8 mouse cellular contexts compared by ENCODE assay signal in genomic region chr5:123683043-123683376, GRCm38 (mm10). TPM values are rescaled to one million over a fixed set of nuclear protein-coding genes. Genes with fewer than 3 reads are reported as not detected.
A peak's percentile ranks its signal among the peaks of the same experiment; 100 is the strongest.
DNase-seq lines count a peak whose midpoint lies in the region; ATAC-seq and TF ChIP-seq lines count a peak whose summit lies in the region.

No protein-coding gene starts in this region.

- intact Hi-C loops in heart, postnatal 10 days (cut with DNase I) = loop anchor here (5.0 kb wide), 2 partner anchors 41 to 56 kb away; no protein-coding TSS in a partner anchor

- peak overlapping the region; percentile 99 for H3K9ac ChIP-seq in forebrain, embryonic 11.5 days (ENCODE audit: low read length)
- H3K9ac ChIP-seq in intestine, embryonic 16.5 days (ENCODE audit: low read depth, low read length) = 0 out of 2 replicates have a peak overlapping the region, but pooled peaks have one; percentile 96
- H3K9ac ChIP-seq in lung, postnatal 0 days (replicated peaks; ENCODE audit: low read depth) = peak overlapping the region; percentile 87; the same call in 1 of the 2 replicates
- peak overlapping the region; percentile 85; the same call in 1 of the 2 replicates for H3K9ac ChIP-seq in stomach, embryonic 15.5 days

- 3% methylated on average over 6 of the region's 6 CpGs for WGBS in forebrain, embryonic 11.5 days
- WGBS in intestine, embryonic 16.5 days = 6% methylated on average over 6 of the region's 6 CpGs
- WGBS in lung, postnatal 0 days = 5% methylated on average over 6 of the region's 6 CpGs
- WGBS in stomach, embryonic 15.5 days = 6% methylated on average over 6 of the region's 6 CpGs

- H3K9me3 ChIP-seq in G1E (replicated peaks) = no peaks in the 10 kb centered on the region
- no peaks in the 10 kb centered on the region for H3K9me3 ChIP-seq in forebrain, embryonic 11.5 days (ENCODE audit: control insufficient read depth, low read length)
- no peaks in the 10 kb centered on the region for H3K9me3 ChIP-seq in intestine, embryonic 16.5 days (ENCODE audit: control insufficient read depth, low read length)
- H3K9me3 ChIP-seq in lung, postnatal 0 days (ENCODE audit: low read length) = no peaks in the 10 kb centered on the region
- no peaks in the 10 kb centered on the region for H3K9me3 ChIP-seq in stomach, embryonic 15.5 days

- peak overlapping the region; percentile 81 for H3K4me2 ChIP-seq in forebrain, embryonic 11.5 days (ENCODE audit: low read depth, low read length, severe bottlenecking)
- peak overlapping the region; percentile 93 for H3K4me2 ChIP-seq in intestine, embryonic 16.5 days (ENCODE audit: low read depth, low read length)
- peak overlapping the region; percentile 81 for H3K4me2 ChIP-seq in lung, postnatal 0 days (replicated peaks; ENCODE audit: low read depth, low read length)
- peak overlapping the region; percentile 85 for H3K4me2 ChIP-seq in stomach, embryonic 15.5 days

- H3K36me3 ChIP-seq in G1E (replicated peaks) = peaks cover 8% of the 10 kb centered on the region
- no peaks in the 10 kb centered on the region for H3K36me3 ChIP-seq in forebrain, embryonic 11.5 days (ENCODE audit: control insufficient read depth, insufficient read depth, low read length)
- H3K36me3 ChIP-seq in intestine, embryonic 16.5 days (ENCODE audit: control insufficient read depth, insufficient read depth, low read length) = no peaks in the 10 kb centered on the region
- H3K36me3 ChIP-seq in lung, postnatal 0 days (ENCODE audit: insufficient read depth, low read length) = no peaks in the 10 kb centered on the region
- H3K36me3 ChIP-seq in stomach, embryonic 15.5 days = no peaks in the 10 kb centered on the region

- H3K4me1 ChIP-seq in G1E (ENCODE audit: insufficient read depth, low read depth, low read length) = peaks cover 25% of the 10 kb centered on the region
- peaks cover 7% of the 10 kb centered on the region; the same call in 1 of the 2 replicates for H3K4me1 ChIP-seq in forebrain, embryonic 11.5 days (replicated peaks; ENCODE audit: control insufficient read depth, insufficient read depth, low read length)
- peaks cover 19% of the 10 kb centered on the region for H3K4me1 ChIP-seq in intestine, embryonic 16.5 days (ENCODE audit: control insufficient read depth, insufficient read depth, low read length)
- peaks cover 18% of the 10 kb centered on the region; the same call in 1 of the 2 replicates for H3K4me1 ChIP-seq in lung, postnatal 0 days (ENCODE audit: insufficient read depth, low read depth, low read length)
- H3K4me1 ChIP-seq in stomach, embryonic 15.5 days = peaks cover 22% of the 10 kb centered on the region

- peak; percentile 94 for DNase-seq in heart, adult 11 months
- no peak for DNase-seq in heart, postnatal 10 days
- DNase-seq in G1E (ENCODE audit: low spot score) = peak; percentile 52
- DNase-seq in forebrain, embryonic 11.5 days (ENCODE audit: low spot score) = no peak
- peak; percentile 82 for DNase-seq in lung, postnatal 0 days (ENCODE audit: low spot score)
- no peak for DNase-seq in spleen, postnatal 4 days (ENCODE audit: low spot score in 2 of 2)

- TF ChIP-seq CTCF in G1E (IDR thresholded peaks at IDR 0.05; ENCODE audit: low read depth, low read length) = no peak
- TF ChIP-seq CTCF in lung, postnatal 0 days (IDR thresholded peaks at IDR 0.05) = no peak

- H3K27ac ChIP-seq in forebrain, embryonic 11.5 days (ENCODE audit: low read depth, low read length) = no peak overlapping the region
- no peak overlapping the region for H3K27ac ChIP-seq in intestine, embryonic 16.5 days (ENCODE audit: low read length)
- peak overlapping the region; percentile 96 for H3K27ac ChIP-seq in lung, postnatal 0 days (ENCODE audit: low read length)
- H3K27ac ChIP-seq in stomach, embryonic 15.5 days = no peak overlapping the region

- ATAC-seq in G1E (ENCODE audit: extremely low read depth, insufficient number of reproducible peaks, low FRiP score, poor library complexity, severe bottlenecking) = no peak
- peak; percentile 50; the same call in 1 of the 2 replicates for ATAC-seq in forebrain, embryonic 11.5 days (replicated peaks; ENCODE audit: low FRiP score)
- no peak for ATAC-seq in intestine, embryonic 16.5 days
- ATAC-seq in lung, postnatal 0 days = peak; percentile 38; the same call in 1 of the 2 replicates
- ATAC-seq in stomach, embryonic 15.5 days (ENCODE audit: insufficient read depth, low FRiP score, low read depth) = 0 out of 2 replicates have a peak, but pooled peaks have one; percentile 3

- no peak for TF ChIP-seq EP300 in lung, postnatal 0 days (IDR thresholded peaks at IDR 0.05)

- H3K27me3 ChIP-seq in G1E (ENCODE audit: insufficient read depth, low read length) = peaks cover 6% of the 10 kb centered on the region; the same call in 1 of the 2 replicates
- H3K27me3 ChIP-seq in forebrain, embryonic 11.5 days (ENCODE audit: control insufficient read depth, insufficient read depth, low read length) = no peaks in the 10 kb centered on the region
- no peaks in the 10 kb centered on the region for H3K27me3 ChIP-seq in intestine, embryonic 16.5 days (replicated peaks; ENCODE audit: control insufficient read depth, insufficient read depth, low read length)
- H3K27me3 ChIP-seq in lung, postnatal 0 days (replicated peaks; ENCODE audit: insufficient read depth, low read length) = no peaks in the 10 kb centered on the region
- H3K27me3 ChIP-seq in stomach, embryonic 15.5 days (replicated peaks) = no peaks in the 10 kb centered on the region

- peak overlapping the region; percentile 90 for H3K4me3 ChIP-seq in G1E (ENCODE audit: low read depth, low read length)
- H3K4me3 ChIP-seq in forebrain, embryonic 11.5 days (ENCODE audit: low read depth, low read length) = peak overlapping the region; percentile 95
- peak overlapping the region; percentile 95 for H3K4me3 ChIP-seq in intestine, embryonic 16.5 days (ENCODE audit: low read length)
- H3K4me3 ChIP-seq in lung, postnatal 0 days (ENCODE audit: low read depth, low read length) = peak overlapping the region; percentile 90
- peak overlapping the region; percentile 90 for H3K4me3 ChIP-seq in stomach, embryonic 15.5 days (replicated peaks)

RNA-seq across cellular contexts. Expression of gene Clip1, which starts 1.4 kb away (rescaled TPM):
- total RNA-seq in heart, postnatal 10 days (2021) = 100 to 1,000 TPM; 135 to 144 TPM
- total RNA-seq in G1E (2014; fragmentation: Nextera tagmentation) = 59.1 and 75.4 TPM in 2 replicates
- total RNA-seq in G1E (2017) = 47.8 and 49.1 TPM in 2 replicates
- polyA plus RNA-seq in G1E (2012) = 12.0 and 12.9 TPM in 2 replicates
- 55.1 and 57.7 TPM in 2 replicates for polyA plus RNA-seq in forebrain, embryonic 11.5 days (2014; fragmentation: Nextera tagmentation; extraction: Ambion mirVana)
- polyA plus RNA-seq in intestine, embryonic 16.5 days (2015; fragmentation: Nextera tagmentation; extraction: Ambion mirVana) = 20.6 and 23.7 TPM in 2 replicates
- polyA plus RNA-seq in lung, postnatal 0 days (2015; fragmentation: Nextera tagmentation; extraction: Ambion mirVana) = 38.0 and 43.7 TPM in 2 replicates
- 41.3 and 41.4 TPM in 2 replicates for polyA plus RNA-seq in stomach, embryonic 15.5 days (2015; fragmentation: Nextera tagmentation; extraction: Ambion mirVana)

RNA-seq across cellular contexts. Expression of gene Zcchc8, which starts 37.9 kb away (rescaled TPM):
- total RNA-seq in heart, postnatal 10 days (2021) = 10 to 100 TPM; 39.4 to 49.5 TPM
- 68.2 and 93.6 TPM in 2 replicates for total RNA-seq in G1E (2014; fragmentation: Nextera tagmentation)
- 33.3 and 41.4 TPM in 2 replicates for total RNA-seq in G1E (2017)
- polyA plus RNA-seq in G1E (2012) = 55.2 and 79.4 TPM in 2 replicates
- polyA plus RNA-seq in forebrain, embryonic 11.5 days (2014; fragmentation: Nextera tagmentation; extraction: Ambion mirVana) = 106 and 109 TPM in 2 replicates
- 50.9 and 54.8 TPM in 2 replicates for polyA plus RNA-seq in intestine, embryonic 16.5 days (2015; fragmentation: Nextera tagmentation; extraction: Ambion mirVana)
- polyA plus RNA-seq in lung, postnatal 0 days (2015; fragmentation: Nextera tagmentation; extraction: Ambion mirVana) = 31.6 and 37.7 TPM in 2 replicates
- polyA plus RNA-seq in stomach, embryonic 15.5 days (2015; fragmentation: Nextera tagmentation; extraction: Ambion mirVana) = 65.8 and 73.7 TPM in 2 replicates

Comparison
In these comparisons a context has a peak if more than half of its experiments do, and no peak if none do; other contexts are left out.
1. DNase-seq: peak in heart, adult 11 months (single experiment), G1E (single experiment) and lung, postnatal 0 days (single experiment); none in heart, postnatal 10 days (0 of 2), forebrain, embryonic 11.5 days (single experiment) and spleen, postnatal 4 days (0 of 2).
2. ATAC-seq: peak in forebrain, embryonic 11.5 days (single experiment), lung, postnatal 0 days (single experiment) and stomach, embryonic 15.5 days (single experiment); none in G1E (single experiment) and intestine, embryonic 16.5 days (single experiment).
3. Peak in every context shown above with its lines, with median percentiles within 50 percentile points of each other: H3K4me3 ChIP-seq, H3K4me2 ChIP-seq and H3K9ac ChIP-seq.